Mouse (Mus musculus) hindbrain, embryonic 16.5 days (tissue): ENCODE data around the gene 1700001C19Rik. TPM values are rescaled to one million over a fixed set of nuclear protein-coding genes. Genes with fewer than 3 reads are reported as not detected.

ENCODE experiments used
- ATAC-seq: fragments of 200-750 bp; cut with Nextera tagmentation; 2 replicates; pipeline ENCODE4 v1.8.0; 2017; ENCODE audit warnings: moderate TSS enrichment, moderate library complexity
- H3K27ac ChIP-seq: fragments of 300-500 bp; sonication (generic); 2 replicates; pipeline ENCODE4 v1.5.1; 2014; ENCODE audit warnings: low read depth, mild to moderate bottlenecking, control low read depth, low read length, moderate library complexity
- H3K27me3 ChIP-seq: fragments of 300-500 bp; sonication (generic); replicated peaks from 2 replicates; pipeline ENCODE4 v1.6.1; 2014; ENCODE audit warnings: low read length; ENCODE audit not compliant: control insufficient read depth, insufficient read depth
- H3K36me3 ChIP-seq: fragments of 300-500 bp; sonication (generic); 2 replicates; pipeline ENCODE4 v1.6.1; 2014; ENCODE audit warnings: mild to moderate bottlenecking, low read length, moderate library complexity, mixed read lengths; ENCODE audit not compliant: control insufficient read depth, insufficient read depth
- H3K4me1 ChIP-seq: fragments of 300-500 bp; sonication (generic); 2 replicates; pipeline ENCODE4 v1.6.1; 2014; ENCODE audit warnings: low read depth, low read length; ENCODE audit not compliant: control insufficient read depth, insufficient read depth
- H3K4me2 ChIP-seq: fragments of 300-500 bp; sonication (generic); 2 replicates; pipeline ENCODE4 v1.6.1; 2014; ENCODE audit warnings: mild to moderate bottlenecking, low read length, control low read depth, moderate library complexity
- H3K4me3 ChIP-seq: fragments of 300-500 bp; sonication (generic); 2 replicates; pipeline ENCODE4 v1.5.1; 2014; ENCODE audit warnings: mild to moderate bottlenecking, low read length, control low read depth, moderate library complexity
- H3K9ac ChIP-seq: fragments of 300-500 bp; sonication (generic); 2 replicates; pipeline ENCODE4 v1.6.1; 2014; ENCODE audit warnings: low read depth, mild to moderate bottlenecking, control low read depth, low read length, moderate library complexity
- H3K9me3 ChIP-seq: fragments of 300-500 bp; sonication (generic); 2 replicates; pipeline ENCODE4 v1.6.1; 2014; ENCODE audit warnings: mild to moderate bottlenecking, low read length, moderate library complexity; ENCODE audit not compliant: control insufficient read depth
- WGBS: fragments of 180-500 bp; shearing (Covaris S2); extraction: QIAGEN DNeasy Blood & Tissue Kit; methylation state at CpG from one replicate; pipeline ENCODE4 v1.1.7; 2014; 5-methylcytosine and 5-hydroxymethylcytosine counted together
- polyA plus RNA-seq: library from polyadenylated mRNA; unstranded; fragments of >200 nt; fragmentation: Nextera tagmentation; extraction: Ambion mirVana; gene quantifications from 2 replicates; pipeline ENCODE4 v1.2.1, GENCODE M21; 2015

Gene 1700001C19Rik
- polyA plus RNA-seq, 1 experiment from 2014 or later, result 1.1 TPM

DNA sequence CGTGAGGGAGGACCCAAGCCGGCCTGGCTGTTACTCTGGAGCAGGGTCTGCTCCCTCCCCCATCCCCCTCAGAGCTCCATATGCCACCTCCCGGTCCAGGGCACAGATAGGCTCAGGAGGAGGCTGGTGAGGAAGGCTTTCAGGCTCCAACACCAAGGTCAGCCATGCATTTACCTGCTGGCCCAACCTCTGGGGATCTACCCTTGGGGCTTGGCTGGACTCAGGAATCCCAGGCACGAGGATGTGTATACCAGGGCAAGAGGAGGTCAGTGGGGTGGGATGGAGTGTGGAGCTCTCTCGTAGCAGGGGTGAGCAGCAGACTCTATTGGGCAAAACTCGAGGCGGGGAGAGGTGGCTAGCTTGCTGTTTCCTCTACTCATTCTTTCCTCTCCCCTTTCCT lies 15.7 kb upstream of the 1700001C19Rik start:
- no peak overlapping the region for H3K4me2 ChIP-seq
- no peaks in the 10 kb centered on the region for H3K4me1 ChIP-seq
- H3K36me3 ChIP-seq, result no peaks in the 10 kb centered on the region
- H3K9me3 ChIP-seq, result no peaks in the 10 kb centered on the region
- H3K27ac ChIP-seq, result no peak overlapping the region
- no peak for ATAC-seq
- 59% methylated on average over 7 of the region's 7 CpGs for WGBS
- H3K4me3 ChIP-seq, result no peak overlapping the region
- no peak overlapping the region for H3K9ac ChIP-seq
- no peaks in the 10 kb centered on the region for H3K27me3 ChIP-seq

- Histone ChIP-seq H3K9me3 (no peaks in the 10 kb centered on the region), H3K9ac (no peak overlapping the region), H3K4me3 (no peak overlapping the region), H3K4me2 (no peak overlapping the region), H3K4me1 (no peaks in the 10 kb centered on the region), H3K27me3 (no peaks in the 10 kb centered on the region), H3K36me3 (no peaks in the 10 kb centered on the region), H3K27ac (no peak overlapping the region)
- no peak for ATAC-seq
- 81% methylated on average over 12 of the region's 12 CpGs for WGBS
Observed at GRCm38 (mm10) chr17:47450880-47451565, 13.8 kb upstream of the 1700001C19Rik start.

GRCm38 (mm10) chr17:47450239-47450638 lies 13.1 kb upstream of the 1700001C19Rik start:
- no peak overlapping the region for H3K9ac ChIP-seq
- H3K36me3 ChIP-seq, result no peaks in the 10 kb centered on the region
- no peak overlapping the region for H3K4me3 ChIP-seq
- no peaks in the 10 kb centered on the region for H3K27me3 ChIP-seq
- no peaks in the 10 kb centered on the region for H3K9me3 ChIP-seq
- no peak for ATAC-seq
- 38% methylated on average over 7 of the region's 7 CpGs for WGBS
- no peak overlapping the region for H3K4me2 ChIP-seq
- H3K4me1 ChIP-seq, result no peaks in the 10 kb centered on the region
- H3K27ac ChIP-seq, result no peak overlapping the region

DNA sequence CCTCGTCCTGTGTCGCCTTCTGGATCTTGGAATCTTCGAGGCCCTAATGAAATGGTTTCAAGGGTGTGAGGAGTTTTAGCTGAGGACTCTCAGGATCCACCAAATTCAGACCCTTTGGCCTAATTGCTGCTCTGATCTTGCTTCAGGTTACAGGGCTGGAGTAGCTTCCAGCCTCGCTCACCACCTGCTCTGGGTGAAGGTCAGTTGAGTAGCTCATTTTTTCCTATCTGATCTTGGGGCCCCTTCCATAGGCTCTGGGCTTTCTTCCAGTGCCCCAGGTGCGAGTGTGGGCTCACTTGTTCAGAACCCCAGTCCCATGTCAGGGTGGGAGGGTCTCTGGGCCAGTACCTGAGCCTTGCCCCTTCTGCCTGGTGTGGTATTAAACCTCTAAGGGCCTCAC lies 12.3 kb upstream of the 1700001C19Rik start:
- no peak overlapping the region for H3K4me3 ChIP-seq
- no peak overlapping the region for H3K9ac ChIP-seq
- no peak for ATAC-seq
- H3K4me2 ChIP-seq, result no peak overlapping the region
- H3K4me1 ChIP-seq, result no peaks in the 10 kb centered on the region
- no peak overlapping the region for H3K27ac ChIP-seq
- H3K36me3 ChIP-seq, result no peaks in the 10 kb centered on the region
- WGBS, result 77% methylated on average over 5 of the region's 5 CpGs
- no peaks in the 10 kb centered on the region for H3K9me3 ChIP-seq
- H3K27me3 ChIP-seq, result no peaks in the 10 kb centered on the region

DNA sequence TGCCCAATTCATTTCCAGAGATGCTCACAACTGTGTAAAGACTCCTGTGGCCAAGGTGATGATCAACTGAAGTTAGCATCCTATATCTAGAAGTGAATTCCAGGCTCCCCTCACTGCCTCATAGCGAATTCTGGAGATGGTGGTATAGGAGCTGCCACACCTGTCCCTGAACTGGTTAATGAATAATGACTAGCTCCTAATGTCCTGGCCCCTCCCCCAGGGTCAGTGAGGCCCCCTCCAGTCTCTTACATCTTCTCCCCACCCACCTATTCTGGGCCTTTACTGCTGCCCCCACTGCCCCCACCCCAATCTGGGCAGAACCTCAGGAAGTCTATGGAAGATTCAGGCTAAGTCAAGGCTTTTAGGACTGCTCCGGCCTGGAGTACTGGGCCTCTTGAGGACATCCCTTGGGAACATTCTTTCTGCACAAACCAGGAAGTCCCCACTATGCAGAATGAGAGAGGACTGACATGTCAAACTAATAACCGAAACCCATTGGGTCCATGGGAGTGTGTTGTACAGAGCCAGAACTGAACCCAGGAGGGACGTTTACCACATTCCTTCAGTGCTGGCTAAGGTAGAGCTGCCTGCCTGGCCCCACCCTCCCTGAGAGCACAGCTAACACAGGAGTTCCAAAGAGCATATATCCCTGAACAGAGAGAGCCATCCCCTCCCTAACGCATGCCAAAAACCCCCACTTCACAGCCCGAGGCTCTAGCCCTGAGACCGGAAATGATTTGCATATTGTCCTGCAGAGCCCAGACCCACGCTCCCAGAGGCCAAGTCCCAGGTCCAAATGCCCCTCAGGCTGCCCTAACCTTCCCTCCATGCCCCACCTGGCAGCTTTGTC lies 11.6 kb upstream of the 1700001C19Rik start:
- 47% methylated on average over 8 of the region's 8 CpGs for WGBS
- Histone ChIP-seq H3K9me3 (no peaks in the 10 kb centered on the region), H3K27ac (no peak overlapping the region), H3K27me3 (no peaks in the 10 kb centered on the region), H3K36me3 (no peaks in the 10 kb centered on the region), H3K4me1 (no peaks in the 10 kb centered on the region), H3K9ac (no peak overlapping the region), H3K4me2 (no peak overlapping the region), H3K4me3 (no peak overlapping the region)
- no peak for ATAC-seq

GRCm38 (mm10) chr17:47446561-47446960 lies 9.4 kb upstream of the 1700001C19Rik start:
- no peak overlapping the region for H3K4me3 ChIP-seq
- H3K36me3 ChIP-seq, result no peaks in the 10 kb centered on the region
- 88% methylated on average over 11 of the region's 11 CpGs for WGBS
- ATAC-seq, result no peak
- no peak overlapping the region for H3K4me2 ChIP-seq
- H3K4me1 ChIP-seq, result no peaks in the 10 kb centered on the region
- H3K27me3 ChIP-seq, result no peaks in the 10 kb centered on the region
- H3K9me3 ChIP-seq, result no peaks in the 10 kb centered on the region
- H3K9ac ChIP-seq, result no peak overlapping the region
- no peak overlapping the region for H3K27ac ChIP-seq

- WGBS, result 70% methylated on average over 9 of the region's 9 CpGs
Observed at GRCm38 (mm10) chr17:47446025-47446424, 8.8 kb upstream of the 1700001C19Rik start.

GRCm38 (mm10) chr17:47445518-47445917 lies 8.3 kb upstream of the 1700001C19Rik start:
- H3K9ac ChIP-seq, result no peak overlapping the region
- 73% methylated on average over 11 of the region's 11 CpGs for WGBS

More at GRCm38 (mm10) chr17:47446025-47446424, 8.8 kb upstream of the 1700001C19Rik start:
- Histone ChIP-seq H3K4me2 (no peak overlapping the region), H3K9ac (no peak overlapping the region), H3K36me3 (no peaks in the 10 kb centered on the region), H3K27me3 (no peaks in the 10 kb centered on the region), H3K27ac (no peak overlapping the region), H3K9me3 (no peaks in the 10 kb centered on the region), H3K4me3 (no peak overlapping the region), H3K4me1 (no peaks in the 10 kb centered on the region)
- ATAC-seq, result no peak

DNA sequence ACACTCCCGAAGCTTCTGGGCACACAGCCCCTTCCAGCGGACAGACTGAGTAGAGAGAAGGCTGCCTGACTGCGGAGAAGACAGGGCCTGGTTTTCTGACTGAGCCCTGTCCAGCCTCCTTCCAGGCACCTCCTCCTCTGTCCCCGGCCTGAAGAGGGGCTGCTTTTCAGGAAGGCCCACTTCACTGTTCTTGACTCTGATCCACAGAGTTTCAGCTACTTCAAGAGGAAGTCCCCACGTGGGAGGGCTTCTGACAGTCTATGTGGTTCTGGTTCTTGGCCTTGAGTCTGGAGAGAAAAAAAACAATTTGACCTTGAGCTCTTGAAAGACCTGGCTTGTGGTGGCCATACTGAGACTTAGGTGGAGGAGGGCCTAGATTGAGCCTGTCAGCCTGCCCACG lies 6.9 kb upstream of the 1700001C19Rik start:
- no peak overlapping the region for H3K27ac ChIP-seq
- no peak for ATAC-seq
- H3K4me3 ChIP-seq, result no peak overlapping the region
- 77% methylated on average over 6 of the region's 6 CpGs for WGBS
- H3K4me2 ChIP-seq, result no peak overlapping the region
- H3K9ac ChIP-seq, result no peak overlapping the region
- H3K9me3 ChIP-seq, result no peaks in the 10 kb centered on the region
- peaks cover 6% of the 10 kb centered on the region; the same call in 1 of the 2 replicates for H3K4me1 ChIP-seq
- no peaks in the 10 kb centered on the region for H3K36me3 ChIP-seq
- 0 out of 2 replicates have a peak, but pooled peaks cover 2% of the 10 kb centered on the region for H3K27me3 ChIP-seq

More at GRCm38 (mm10) chr17:47445518-47445917, 8.3 kb upstream of the 1700001C19Rik start:
- 0 out of 2 replicates have a peak, but pooled peaks cover 1% of the 10 kb centered on the region for H3K4me1 ChIP-seq
- no peaks in the 10 kb centered on the region for H3K36me3 ChIP-seq
- no peak for ATAC-seq
- no peak overlapping the region for H3K27ac ChIP-seq
- H3K9me3 ChIP-seq, result no peaks in the 10 kb centered on the region
- no peak overlapping the region for H3K4me2 ChIP-seq
- H3K27me3 ChIP-seq, result no peaks in the 10 kb centered on the region
- no peak overlapping the region for H3K4me3 ChIP-seq
